ENCODE assay signal across 11 mouse cellular contexts in the genomic region with DNA sequence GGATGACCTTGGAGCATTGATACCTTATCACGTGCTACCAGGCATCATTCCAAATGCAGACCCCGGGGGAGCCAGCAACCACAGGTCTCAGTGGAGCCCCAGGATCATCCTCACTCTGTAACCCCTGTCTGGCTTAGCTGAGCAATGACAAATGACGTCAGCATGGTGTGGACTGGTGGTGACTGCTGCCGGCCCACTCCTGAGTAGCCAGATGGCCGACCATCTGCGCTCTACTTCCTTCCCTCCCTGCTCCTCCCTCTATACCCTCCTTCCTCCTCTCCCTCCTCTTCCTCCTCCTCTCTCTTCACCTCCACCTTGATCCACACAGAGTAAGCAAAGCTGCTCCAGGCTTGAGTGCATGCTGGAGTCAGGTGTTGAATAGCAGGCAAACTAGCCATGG. TPM values are rescaled to one million over a fixed set of nuclear protein-coding genes. Genes with fewer than 3 reads are reported as not detected.
DNase-seq lines count a peak whose midpoint lies in the region; ATAC-seq and TF ChIP-seq lines count a peak whose summit lies in the region.
"Had no signal": no experiment of that assay in that cellular context is flagged by ENCODE, and none has a peak within 500 bp of the region (broad histone marks: within the 10 kb centered on the region; RNA-seq: fewer than 3 reads in every experiment).

No protein-coding gene starts in this region.

- TF ChIP-seq POLR2A in thymus, adult 2 months (IDR thresholded peaks at IDR 0.05; ENCODE audit: control insufficient read depth, extremely low read depth, insufficient read depth, low read length, poor library complexity) = no peak

- no peaks in the 10 kb centered on the region for H3K27me3 ChIP-seq in forebrain, embryonic 12.5 days
- H3K27me3 ChIP-seq in forebrain, embryonic 11.5 days (ENCODE audit: control insufficient read depth, insufficient read depth, low read length) = no peaks in the 10 kb centered on the region
- no peaks in the 10 kb centered on the region for H3K27me3 ChIP-seq in hindbrain, embryonic 12.5 days
- no peaks in the 10 kb centered on the region for H3K27me3 ChIP-seq in thymus, adult 2 months (ENCODE audit: control insufficient read depth, insufficient read depth, low read length)
- peaks cover 5% of the 10 kb centered on the region; the same call in 1 of the 2 replicates for H3K27me3 ChIP-seq in embryonic facial prominence, embryonic 10.5 days (replicated peaks; ENCODE audit: low read depth, poor library complexity, severe bottlenecking)
- H3K27me3 ChIP-seq: intestine, embryonic 15.5 days had no signal

- no peak overlapping the region for H3K9ac ChIP-seq in forebrain, embryonic 12.5 days
- no peak overlapping the region for H3K9ac ChIP-seq in forebrain, embryonic 11.5 days (ENCODE audit: low read length)
- no peak overlapping the region for H3K9ac ChIP-seq in hindbrain, embryonic 12.5 days
- H3K9ac ChIP-seq: intestine, embryonic 15.5 days; liver, embryonic 14.5 days had no signal

- DNase-seq in forebrain, embryonic 11.5 days (ENCODE audit: low spot score) = no peak
- DNase-seq in right cerebral cortex, adult 18-20 months = peak; percentile 75
- no peak for DNase-seq in right cerebral cortex, postnatal 14 days
- peak; percentile 62 for DNase-seq in telencephalon, adult 2 months (ENCODE audit: low read depth, low spot score)
- no peak for DNase-seq in thymus, adult 2 months
- no peak for DNase-seq in embryonic facial prominence, embryonic 10.5 days (ENCODE audit: low spot score)
- DNase-seq: adrenal gland, postnatal 36 days had no signal

- no peak for ATAC-seq in forebrain, embryonic 12.5 days (ENCODE audit: low FRiP score)
- no peak for ATAC-seq in forebrain, embryonic 11.5 days (replicated peaks; ENCODE audit: low FRiP score)
- ATAC-seq in hindbrain, embryonic 12.5 days (ENCODE audit: low FRiP score) = no peak
- ATAC-seq: intestine, embryonic 15.5 days had no signal

- WGBS in forebrain, embryonic 12.5 days = 72% methylated on average over 6 of the region's 6 CpGs
- WGBS in forebrain, embryonic 11.5 days = 81% methylated on average over 6 of the region's 6 CpGs
- 40% methylated on average over 6 of the region's 6 CpGs for WGBS in hindbrain, embryonic 12.5 days
- WGBS in thymus, adult 2 months = 63% methylated on average over 6 of the region's 6 CpGs
- WGBS in embryonic facial prominence, embryonic 10.5 days = 78% methylated on average over 6 of the region's 6 CpGs

- TF ChIP-seq CTCF in thymus, adult 2 months (IDR thresholded peaks at IDR 0.05; ENCODE audit: borderline replicate concordance, control insufficient read depth, extremely low read depth, insufficient read depth, low read length, poor library complexity) = no peak

- H3K36me3 ChIP-seq in forebrain, embryonic 12.5 days (replicated peaks) = no peaks in the 10 kb centered on the region
- H3K36me3 ChIP-seq in forebrain, embryonic 11.5 days (ENCODE audit: control insufficient read depth, insufficient read depth, low read length) = no peaks in the 10 kb centered on the region
- no peaks in the 10 kb centered on the region for H3K36me3 ChIP-seq in hindbrain, embryonic 12.5 days
- H3K36me3 ChIP-seq in thymus, adult 2 months (ENCODE audit: control insufficient read depth, insufficient read depth, low read length) = no peaks in the 10 kb centered on the region
- no peaks in the 10 kb centered on the region for H3K36me3 ChIP-seq in embryonic facial prominence, embryonic 10.5 days (replicated peaks)
- H3K36me3 ChIP-seq: intestine, embryonic 15.5 days had no signal

- peaks cover 4% of the 10 kb centered on the region for H3K9me3 ChIP-seq in forebrain, embryonic 12.5 days
- H3K9me3 ChIP-seq in forebrain, embryonic 11.5 days (ENCODE audit: control insufficient read depth, low read length) = no peaks in the 10 kb centered on the region
- peaks cover 3% of the 10 kb centered on the region; the same call in 1 of the 2 replicates for H3K9me3 ChIP-seq in hindbrain, embryonic 12.5 days (replicated peaks)
- H3K9me3 ChIP-seq in embryonic facial prominence, embryonic 10.5 days = peaks cover 6% of the 10 kb centered on the region
- H3K9me3 ChIP-seq: intestine, embryonic 15.5 days had no signal

- no peak overlapping the region for H3K4me3 ChIP-seq in forebrain, embryonic 12.5 days (replicated peaks)
- no peak overlapping the region for H3K4me3 ChIP-seq in forebrain, embryonic 11.5 days (ENCODE audit: low read depth, low read length)
- no peak overlapping the region for H3K4me3 ChIP-seq in hindbrain, embryonic 12.5 days
- H3K4me3 ChIP-seq in thymus, adult 2 months (ENCODE audit: control insufficient read depth, insufficient read depth, low read length) = no peak overlapping the region
- H3K4me3 ChIP-seq in embryonic facial prominence, embryonic 10.5 days = no peak overlapping the region
- H3K4me3 ChIP-seq: intestine, embryonic 15.5 days had no signal

- H3K4me2 ChIP-seq in forebrain, embryonic 12.5 days = no peak overlapping the region
- no peak overlapping the region for H3K4me2 ChIP-seq in forebrain, embryonic 11.5 days (ENCODE audit: low read depth, low read length, severe bottlenecking)
- H3K4me2 ChIP-seq in hindbrain, embryonic 12.5 days (replicated peaks) = no peak overlapping the region
- H3K4me2 ChIP-seq: intestine, embryonic 15.5 days had no signal

- H3K27ac ChIP-seq in forebrain, embryonic 12.5 days = 0 out of 2 replicates have a peak overlapping the region, but pooled peaks have one; percentile 3
- H3K27ac ChIP-seq in forebrain, embryonic 11.5 days (ENCODE audit: low read depth, low read length) = no peak overlapping the region
- H3K27ac ChIP-seq in hindbrain, embryonic 12.5 days = peak overlapping the region; percentile 1; the same call in 1 of the 2 replicates
- H3K27ac ChIP-seq in thymus, adult 2 months (ENCODE audit: control insufficient read depth, insufficient read depth, low read length) = no peak overlapping the region
- H3K27ac ChIP-seq in embryonic facial prominence, embryonic 10.5 days (replicated peaks) = no peak overlapping the region
- H3K27ac ChIP-seq: intestine, embryonic 15.5 days; liver, embryonic 14.5 days had no signal

- H3K4me1 ChIP-seq in forebrain, embryonic 12.5 days = peaks cover 34% of the 10 kb centered on the region
- H3K4me1 ChIP-seq in forebrain, embryonic 11.5 days (replicated peaks; ENCODE audit: control insufficient read depth, insufficient read depth, low read length) = peaks cover 2% of the 10 kb centered on the region; the same call in 1 of the 2 replicates
- H3K4me1 ChIP-seq in hindbrain, embryonic 12.5 days = peaks cover 26% of the 10 kb centered on the region
- H3K4me1 ChIP-seq in thymus, adult 2 months (replicated peaks; ENCODE audit: control insufficient read depth, insufficient read depth, low read length) = no peaks in the 10 kb centered on the region
- H3K4me1 ChIP-seq in embryonic facial prominence, embryonic 10.5 days = peaks cover 46% of the 10 kb centered on the region

RNA-seq across cellular contexts. Expression of a gene that starts 43.7 kb away (rescaled TPM):
- 26.0 and 27.0 TPM in 2 replicates for polyA plus RNA-seq in forebrain, embryonic 12.5 days (2016; fragmentation: Nextera tagmentation; extraction: Ambion mirVana)
- 27.3 and 29.5 TPM in 2 replicates for polyA plus RNA-seq in forebrain, embryonic 11.5 days (2014; fragmentation: Nextera tagmentation; extraction: Ambion mirVana)
- polyA plus RNA-seq in hindbrain, embryonic 12.5 days (2016; fragmentation: Nextera tagmentation; extraction: Ambion mirVana) = 30.2 and 31.0 TPM in 2 replicates
- polyA plus RNA-seq in thymus, adult 2 months (2012; rRNA removed) = 75.8 and 98.4 TPM in 2 replicates
- polyA plus RNA-seq in embryonic facial prominence, embryonic 10.5 days (2016; fragmentation: Nextera tagmentation; extraction: Ambion mirVana) = 19.2 and 19.8 TPM in 2 replicates

Comparison
In these comparisons a context has a peak if more than half of its experiments do, and no peak if none do; other contexts are left out.
1. H3K27ac ChIP-seq: peak in forebrain, embryonic 12.5 days (single experiment) and hindbrain, embryonic 12.5 days (single experiment); none in forebrain, embryonic 11.5 days (single experiment), thymus, adult 2 months (single experiment) and embryonic facial prominence, embryonic 10.5 days (single experiment).
2. DNase-seq: peak in right cerebral cortex, adult 18-20 months (single experiment) and telencephalon, adult 2 months (single experiment); none in forebrain, embryonic 11.5 days (single experiment), right cerebral cortex, postnatal 14 days (single experiment), thymus, adult 2 months (single experiment) and embryonic facial prominence, embryonic 10.5 days (single experiment).